Mouse (Mus musculus): Measurements from ENCODE around the gene Tead2. TPM values are rescaled to one million over a fixed set of nuclear protein-coding genes. Genes with fewer than 3 reads are reported as not detected.

The Tead2 gene
- polyA plus RNA-seq, 1 experiment from 2014 or later = 20.2 TPM

DNA sequence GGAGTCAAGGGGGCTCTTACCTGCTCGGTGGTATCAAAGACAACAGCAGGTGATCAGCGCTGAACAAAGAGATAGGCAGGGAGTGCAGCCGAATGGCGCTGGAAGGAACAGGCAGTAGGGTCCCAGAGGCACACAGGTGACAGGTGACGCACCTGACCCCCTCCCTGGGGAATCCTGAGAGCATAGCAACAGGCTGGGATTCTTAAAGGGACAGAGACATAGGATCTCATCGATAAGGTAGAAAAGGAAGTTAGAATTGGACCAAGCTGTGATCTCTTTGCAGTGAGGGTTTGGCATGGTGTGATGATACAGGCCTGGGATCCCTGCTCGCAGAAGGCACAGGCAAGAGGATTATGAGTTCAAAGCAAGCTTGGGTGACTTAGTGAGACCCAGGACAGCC lies 36.1 kb upstream of the Tead2 start, which contains the start of gene Gfy:
Gene Gfy, minus strand, starts transcription at position 101 of the 400 bp plus-strand sequence.
- TF ChIP-seq EP300 (IDR thresholded peaks at IDR 0.05; ENCODE audit: low read depth) (no peak), CTCF (IDR thresholded peaks at IDR 0.05; ENCODE audit: low read depth) (no peak)
- 27% methylated on average over 7 of the region's 7 CpGs for WGBS (ENCODE audit: insufficient replicate concordance)

DNA sequence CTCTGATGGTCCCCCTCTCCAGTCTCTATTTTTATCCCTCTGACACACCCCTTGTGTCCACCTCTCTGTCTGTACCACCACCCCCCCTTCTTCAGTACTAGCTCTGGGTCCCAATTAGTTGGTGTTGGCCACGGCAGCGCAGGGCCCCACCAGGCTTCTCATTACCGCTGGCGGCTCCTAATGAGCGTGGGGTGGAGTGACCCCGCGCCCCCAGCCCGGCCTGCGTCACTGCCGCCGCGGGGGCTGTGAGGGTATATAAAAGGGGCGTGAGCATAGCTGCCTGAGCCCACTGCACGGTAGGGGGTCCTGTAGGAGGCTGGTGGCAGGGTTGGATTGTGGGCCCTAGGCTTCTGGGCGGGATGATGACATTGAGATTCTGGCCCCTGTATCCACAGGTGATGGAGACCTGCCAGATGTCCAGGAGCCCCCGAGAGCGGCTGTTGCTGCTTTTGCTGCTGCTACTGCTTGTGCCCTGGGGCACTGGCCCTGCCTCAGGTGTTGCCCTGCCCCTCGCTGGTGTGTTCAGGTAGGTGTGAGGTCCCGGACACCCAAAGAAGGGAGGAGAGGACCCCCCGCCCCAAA lies 34.6 kb upstream of the Tead2 start, which contains the start of gene Pth2:
Gene Pth2, plus strand, starts transcription at position 100 of the 582 bp plus-strand sequence.
- TF ChIP-seq CTCF (IDR thresholded peaks at IDR 0.05; ENCODE audit: low read depth) = no peak
- TF ChIP-seq EP300 (IDR thresholded peaks at IDR 0.05; ENCODE audit: low read depth) = no peak

More for the DNA sequence above, 36.1 kb upstream of the Tead2 start, which contains the start of gene Gfy:
- no peak within 1 kb of the TSS for H3K4me3 ChIP-seq (ENCODE audit: low read depth, low read length)
- ATAC-seq (no peak), DNase-seq (no peak)
- no peaks in the 10 kb centered on the region for H3K9me3 ChIP-seq (ENCODE audit: low read length)
- no peak within 1 kb of the TSS for H3K27ac ChIP-seq (ENCODE audit: low read depth)
- H3K36me3 ChIP-seq (replicated peaks; ENCODE audit: insufficient read depth, low read length) = no peaks in the 10 kb centered on the region
- H3K9ac ChIP-seq (replicated peaks) = no peak within 1 kb of the TSS
- peaks cover 7% of the 10 kb centered on the region for H3K4me1 ChIP-seq (ENCODE audit: insufficient read depth)
- no peak within 1 kb of the TSS for H3K4me2 ChIP-seq (ENCODE audit: low read depth, low read length)
- peaks cover 98% of the 10 kb centered on the region for H3K27me3 ChIP-seq (ENCODE audit: insufficient read depth, low read length)

DNA sequence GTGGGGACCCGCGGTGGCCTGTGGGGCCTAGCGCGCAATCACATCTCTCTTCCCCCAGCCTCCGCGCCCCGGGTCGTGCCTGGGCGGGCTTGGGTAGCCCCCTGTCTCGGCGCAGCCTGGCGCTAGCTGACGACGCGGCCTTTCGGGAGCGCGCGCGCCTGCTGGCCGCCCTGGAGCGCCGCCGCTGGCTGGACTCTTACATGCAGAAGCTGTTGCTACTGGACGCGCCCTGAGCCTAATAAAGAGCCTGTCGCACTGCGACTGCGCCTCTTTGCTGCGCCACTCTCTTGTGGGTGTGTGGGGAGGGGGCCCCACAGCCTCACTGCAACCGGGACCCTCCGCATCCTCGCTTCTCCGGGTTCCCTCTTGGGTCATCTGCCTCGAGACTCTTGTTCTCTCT lies 34.0 kb upstream of the Tead2 start:
- TF ChIP-seq CTCF (IDR thresholded peaks at IDR 0.05; ENCODE audit: low read depth) (no peak), EP300 (IDR thresholded peaks at IDR 0.05; ENCODE audit: low read depth) (no peak)

More for the DNA sequence above, 34.6 kb upstream of the Tead2 start, which contains the start of gene Pth2:
- 28% methylated on average over 18 of the region's 20 CpGs for WGBS (ENCODE audit: insufficient replicate concordance)
- Histone ChIP-seq H3K36me3 (replicated peaks; ENCODE audit: insufficient read depth, low read length) (no peaks in the 10 kb centered on the region), H3K4me3 (ENCODE audit: low read depth, low read length) (peak within 1 kb of the TSS; percentile 25; the same call in 1 of the 2 replicates), H3K9me3 (ENCODE audit: low read length) (no peaks in the 10 kb centered on the region), H3K4me2 (ENCODE audit: low read depth, low read length) (peak within 1 kb of the TSS; percentile 55), H3K27me3 (ENCODE audit: insufficient read depth, low read length) (peaks cover 96% of the 10 kb centered on the region), H3K9ac (replicated peaks) (no peak within 1 kb of the TSS), H3K27ac (ENCODE audit: low read depth) (no peak within 1 kb of the TSS), H3K4me1 (ENCODE audit: insufficient read depth) (peaks cover 7% of the 10 kb centered on the region)
- DNase-seq (no peak), ATAC-seq (no peak)

DNA sequence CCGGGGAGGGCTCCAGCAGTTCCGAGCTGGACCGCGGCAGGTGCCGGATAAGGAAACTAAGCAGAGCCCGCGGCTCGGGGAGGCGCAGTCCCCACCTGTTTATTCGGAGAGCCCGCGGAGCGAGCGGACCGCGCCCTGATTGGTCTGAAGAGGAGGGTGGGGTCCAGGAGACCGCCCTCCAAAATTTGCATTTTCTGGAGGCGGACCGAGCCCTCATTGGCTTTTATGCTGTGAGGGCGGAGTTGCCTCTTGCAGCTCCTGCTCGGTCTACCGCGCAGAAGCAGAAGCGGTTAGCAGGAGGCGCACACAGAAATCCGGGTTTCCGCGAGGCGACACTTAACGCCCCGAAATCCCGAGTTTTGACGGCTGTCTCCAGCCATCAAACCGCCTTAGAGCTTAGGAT lies 33.4 kb upstream of the Tead2 start:
- ATAC-seq (peak; percentile 94), DNase-seq (peak; percentile 90)
- Histone ChIP-seq H3K9ac (replicated peaks) (no peak overlapping the region), H3K4me2 (ENCODE audit: low read depth, low read length) (peak overlapping the region; percentile 55), H3K9me3 (ENCODE audit: low read length) (no peaks in the 10 kb centered on the region), H3K36me3 (replicated peaks; ENCODE audit: insufficient read depth, low read length) (no peaks in the 10 kb centered on the region), H3K27ac (ENCODE audit: low read depth) (no peak overlapping the region), H3K4me1 (ENCODE audit: insufficient read depth) (peaks cover 7% of the 10 kb centered on the region), H3K27me3 (ENCODE audit: insufficient read depth, low read length) (peaks cover 96% of the 10 kb centered on the region), H3K4me3 (ENCODE audit: low read depth, low read length) (peak overlapping the region; percentile 27; the same call in 1 of the 2 replicates)
- WGBS (ENCODE audit: insufficient replicate concordance) = under 1% methylated on average over 34 of the region's 34 CpGs
- no peak for TF ChIP-seq CTCF (IDR thresholded peaks at IDR 0.05; ENCODE audit: low read depth)
- TF ChIP-seq EP300 (IDR thresholded peaks at IDR 0.05; ENCODE audit: low read depth) = no peak

More for the DNA sequence above, 34.0 kb upstream of the Tead2 start:
- Histone ChIP-seq H3K4me2 (ENCODE audit: low read depth, low read length) (peak overlapping the region; percentile 55), H3K4me3 (ENCODE audit: low read depth, low read length) (0 out of 2 replicates have a peak overlapping the region, but pooled peaks have one; percentile 1), H3K27ac (ENCODE audit: low read depth) (no peak overlapping the region), H3K36me3 (replicated peaks; ENCODE audit: insufficient read depth, low read length) (no peaks in the 10 kb centered on the region), H3K27me3 (ENCODE audit: insufficient read depth, low read length) (peaks cover 96% of the 10 kb centered on the region), H3K4me1 (ENCODE audit: insufficient read depth) (peaks cover 7% of the 10 kb centered on the region), H3K9me3 (ENCODE audit: low read length) (no peaks in the 10 kb centered on the region), H3K9ac (replicated peaks) (no peak overlapping the region)
- DNase-seq = peak; percentile 34
- 9% methylated on average over 23 of the region's 35 CpGs for WGBS (ENCODE audit: insufficient replicate concordance)
- peak; percentile 22; the same call in 1 of the 2 replicates for ATAC-seq

DNA sequence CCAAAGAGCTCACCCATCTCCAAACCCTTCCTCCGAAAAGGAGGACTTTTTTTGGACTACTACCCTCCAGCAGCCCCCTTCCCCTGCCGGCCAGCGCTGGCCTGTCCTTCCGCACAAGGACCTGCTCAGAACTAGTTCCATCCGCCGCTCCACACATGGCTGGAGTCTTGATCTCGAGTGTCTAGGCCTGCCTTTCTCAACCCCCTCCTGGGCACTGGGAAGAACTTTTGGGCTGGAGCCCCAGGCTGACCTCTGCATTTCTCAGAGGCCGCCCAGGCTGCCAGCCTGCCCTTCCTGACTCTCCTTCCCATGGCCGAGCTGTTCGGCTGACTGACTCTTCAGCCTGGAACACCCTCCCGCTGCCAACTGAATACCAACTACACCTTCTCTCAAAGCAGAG lies 32.9 kb upstream of the Tead2 start:
- no peak for DNase-seq
- TF ChIP-seq EP300 (IDR thresholded peaks at IDR 0.05; ENCODE audit: low read depth) = no peak
- TF ChIP-seq CTCF (IDR thresholded peaks at IDR 0.05; ENCODE audit: low read depth) = no peak
- H3K4me3 ChIP-seq (ENCODE audit: low read depth, low read length) = peak overlapping the region; percentile 27; the same call in 1 of the 2 replicates

DNA sequence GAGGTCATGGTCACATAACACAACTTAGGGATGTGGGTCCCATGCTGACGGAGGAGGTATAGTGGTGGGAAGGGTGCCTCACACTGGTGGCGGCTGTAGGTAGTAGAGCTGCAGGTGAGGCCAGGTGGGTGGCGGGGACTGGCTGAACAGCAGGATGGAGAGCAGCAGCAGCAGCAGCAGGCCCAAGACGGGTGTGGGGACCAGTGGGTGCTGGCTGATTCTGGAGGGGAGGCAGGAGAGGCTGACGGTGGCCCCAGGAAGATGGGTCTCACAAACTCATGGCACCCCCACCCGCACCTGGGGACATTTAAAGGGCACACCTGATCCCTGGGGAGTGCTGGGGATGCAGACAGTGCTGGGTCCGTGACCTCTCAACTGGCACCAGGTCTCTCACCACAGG lies 31.9 kb upstream of the Tead2 start:
- H3K9me3 ChIP-seq (ENCODE audit: low read length) = no peaks in the 10 kb centered on the region
- H3K36me3 ChIP-seq (replicated peaks; ENCODE audit: insufficient read depth, low read length) = no peaks in the 10 kb centered on the region
- DNase-seq = no peak
- no peak overlapping the region for H3K27ac ChIP-seq (ENCODE audit: low read depth)
- no peak for ATAC-seq
- WGBS (ENCODE audit: insufficient replicate concordance) = 55% methylated on average over 7 of the region's 7 CpGs
- TF ChIP-seq CTCF (IDR thresholded peaks at IDR 0.05; ENCODE audit: low read depth) (no peak), EP300 (IDR thresholded peaks at IDR 0.05; ENCODE audit: low read depth) (no peak)
- H3K4me2 ChIP-seq (ENCODE audit: low read depth, low read length) = no peak overlapping the region
- H3K27me3 ChIP-seq (ENCODE audit: insufficient read depth, low read length) = peaks cover 88% of the 10 kb centered on the region
- H3K4me3 ChIP-seq (ENCODE audit: low read depth, low read length) = no peak overlapping the region
- H3K9ac ChIP-seq (replicated peaks) = no peak overlapping the region
- peaks cover 7% of the 10 kb centered on the region for H3K4me1 ChIP-seq (ENCODE audit: insufficient read depth)

More for the DNA sequence above, 32.9 kb upstream of the Tead2 start:
- no peaks in the 10 kb centered on the region for H3K9me3 ChIP-seq (ENCODE audit: low read length)
- H3K9ac ChIP-seq (replicated peaks) = no peak overlapping the region
- peaks cover 7% of the 10 kb centered on the region for H3K4me1 ChIP-seq (ENCODE audit: insufficient read depth)
- H3K4me2 ChIP-seq (ENCODE audit: low read depth, low read length) = peak overlapping the region; percentile 55
- H3K36me3 ChIP-seq (replicated peaks; ENCODE audit: insufficient read depth, low read length) = no peaks in the 10 kb centered on the region
- H3K27me3 ChIP-seq (ENCODE audit: insufficient read depth, low read length) = peaks cover 94% of the 10 kb centered on the region
- H3K27ac ChIP-seq (ENCODE audit: low read depth) = no peak overlapping the region
- no peak for ATAC-seq
- WGBS (ENCODE audit: insufficient replicate concordance) = 19% methylated on average over 11 of the region's 11 CpGs

All from liver, postnatal 0 days (tissue).